Mouse (Mus musculus) MEL-GATA-1-ER (cell line): ENCODE data around the gene Tmigd3.
A peak's percentile ranks its signal among the peaks of the same experiment; 100 is the strongest.
"Not testable (repeated sequence)": the region's sequence is repeated elsewhere in the genome, so short reads cannot be mapped to it uniquely, and the experiment has no call there.

Experiments used
- DNase-seq: peaks from one replicate; pipeline ENCODE4 v3.0.0-alpha.2; 2012; ENCODE audit warnings: low read depth; ENCODE audit errors: extremely low read depth

Gene Tmigd3

GRCm38 (mm10) chr3:105899394-105900147 is 28.9 kb downstream of the Tmigd3 start:
- peak; percentile 81 for DNase-seq

GRCm38 (mm10) chr3:105900266-105900665 is 29.6 kb downstream of the Tmigd3 start:
- no peak for DNase-seq

- no peak for DNase-seq
These were observed 30.0 kb downstream of the Tmigd3 start for GRCm38 (mm10) chr3:105900716-105901115.

GRCm38 (mm10) chr3:105901468-105901867 is 30.8 kb downstream of the Tmigd3 start:
- DNase-seq: no peak

- DNase-seq: peak; percentile 77
These were observed 33.5 kb downstream of the Tmigd3 start for GRCm38 (mm10) chr3:105904213-105904612.

- no peak for DNase-seq
These were observed 34.0 kb downstream of the Tmigd3 start for GRCm38 (mm10) chr3:105904721-105905120.

- no peak for DNase-seq
These were observed 37.4 kb downstream of the Tmigd3 start for GRCm38 (mm10) chr3:105907956-105908655.

- DNase-seq: no peak
These were observed 38.3 kb downstream of the Tmigd3 start for GRCm38 (mm10) chr3:105908976-105909375.

GRCm38 (mm10) chr3:105910519-105911190 is 40.0 kb downstream of the Tmigd3 start:
- no peak for DNase-seq

- no peak for DNase-seq
These were observed 41.6 kb downstream of the Tmigd3 start for GRCm38 (mm10) chr3:105912097-105912880.

- DNase-seq: peak; percentile 80
These were observed 43.4 kb downstream of the Tmigd3 start for GRCm38 (mm10) chr3:105913839-105914681.

- no peak for DNase-seq
These were observed 44.6 kb downstream of the Tmigd3 start for GRCm38 (mm10) chr3:105915281-105915680.

- DNase-seq: not testable (repeated sequence)
These were observed 45.8 kb downstream of the Tmigd3 start for GRCm38 (mm10) chr3:105916455-105916854.

- DNase-seq: no peak
These were observed 47.1 kb downstream of the Tmigd3 start for GRCm38 (mm10) chr3:105917656-105918354.

- DNase-seq: no peak
These were observed 47.6 kb downstream of the Tmigd3 start for GRCm38 (mm10) chr3:105918355-105918745.

- peak; percentile 55 for DNase-seq
These were observed 50.0 kb downstream of the Tmigd3 start for GRCm38 (mm10) chr3:105920743-105921142.

GRCm38 (mm10) chr3:105921959-105922358 is 51.3 kb downstream of the Tmigd3 start:
- no peak for DNase-seq

GRCm38 (mm10) chr3:105924616-105925015 is 53.9 kb downstream of the Tmigd3 start:
- no peak for DNase-seq

GRCm38 (mm10) chr3:105927561-105928194 is 57.0 kb downstream of the Tmigd3 start:
- DNase-seq: no peak
